Mouse (Mus musculus): ENCODE results near the gene Tspan10. TPM values are rescaled to one million over a fixed set of nuclear protein-coding genes. Genes with fewer than 3 reads are reported as not detected.

The Tspan10 gene
- polyA plus RNA-seq, 1 experiment from 2014 or later, result not detected

DNA sequence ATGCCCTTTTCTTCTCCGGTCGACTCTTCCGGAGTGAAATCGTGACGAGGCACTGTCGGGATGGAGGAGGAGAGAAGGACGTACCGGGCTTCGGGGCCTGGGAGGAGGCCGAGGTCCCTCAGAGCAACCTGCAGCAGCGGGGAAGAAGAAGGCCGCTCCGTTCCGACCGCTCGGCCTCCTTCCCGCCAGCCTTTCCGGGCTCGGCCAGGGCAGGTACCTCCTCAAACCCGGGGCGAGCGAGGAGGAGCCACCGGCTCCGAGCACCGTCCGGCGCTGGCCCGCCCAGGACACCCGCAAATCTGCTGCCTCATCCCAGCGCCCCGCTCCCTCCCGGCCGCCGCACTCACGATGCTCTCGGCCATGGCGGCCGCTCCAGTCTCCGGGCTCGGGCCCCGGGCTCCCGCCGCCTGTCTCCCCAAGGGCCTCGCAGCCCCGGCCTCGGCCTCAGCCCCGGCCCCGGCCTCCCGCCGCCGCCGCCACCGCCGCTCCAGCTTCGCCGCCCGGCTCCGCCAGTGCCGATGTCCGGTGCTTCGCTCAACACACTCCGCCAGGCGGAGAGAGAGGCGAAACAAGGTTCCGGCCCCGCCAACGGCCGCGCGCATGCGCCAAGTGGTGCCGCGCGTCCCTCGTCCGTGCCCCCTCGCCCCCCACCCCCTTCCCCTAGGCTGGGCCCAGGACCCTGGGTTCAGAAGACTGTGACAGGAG, 5.1 kb upstream of the Tspan10 start, which contains the start of gene Nploc4:
TSS of gene Nploc4 (minus strand) at position 557 of the 705 bp plus-strand sequence.
- WGBS, result under 1% methylated on average over 70 of the region's 77 CpGs
- Histone ChIP-seq H3K9ac (ENCODE audit: low read depth, low read length) (peak within 1 kb of the TSS; percentile 95), H3K4me2 (ENCODE audit: low read length) (peak within 1 kb of the TSS; percentile 71), H3K27ac (peak within 1 kb of the TSS; percentile 79), H3K27me3 (ENCODE audit: insufficient read depth, low read length) (no peaks in the 10 kb centered on the region), H3K4me3 (replicated peaks; ENCODE audit: low read depth, low read length) (peak within 1 kb of the TSS; percentile 96), H3K4me1 (replicated peaks; ENCODE audit: insufficient read depth, low read length) (peaks cover 6% of the 10 kb centered on the region), H3K9me3 (replicated peaks; ENCODE audit: low read length) (no peaks in the 10 kb centered on the region), H3K36me3 (ENCODE audit: insufficient read depth, low read length) (peaks cover 11% of the 10 kb centered on the region; the same call in 1 of the 2 replicates)
- DNase-seq (ENCODE audit: low spot score) (peak; percentile 88), ATAC-seq (replicated peaks; ENCODE audit: low FRiP score, low read depth) (peak; percentile 90)
- no peak; the same call in 1 of the 2 replicates for TF ChIP-seq CTCF (IDR thresholded peaks at IDR 0.05; ENCODE audit: low read depth)

DNA sequence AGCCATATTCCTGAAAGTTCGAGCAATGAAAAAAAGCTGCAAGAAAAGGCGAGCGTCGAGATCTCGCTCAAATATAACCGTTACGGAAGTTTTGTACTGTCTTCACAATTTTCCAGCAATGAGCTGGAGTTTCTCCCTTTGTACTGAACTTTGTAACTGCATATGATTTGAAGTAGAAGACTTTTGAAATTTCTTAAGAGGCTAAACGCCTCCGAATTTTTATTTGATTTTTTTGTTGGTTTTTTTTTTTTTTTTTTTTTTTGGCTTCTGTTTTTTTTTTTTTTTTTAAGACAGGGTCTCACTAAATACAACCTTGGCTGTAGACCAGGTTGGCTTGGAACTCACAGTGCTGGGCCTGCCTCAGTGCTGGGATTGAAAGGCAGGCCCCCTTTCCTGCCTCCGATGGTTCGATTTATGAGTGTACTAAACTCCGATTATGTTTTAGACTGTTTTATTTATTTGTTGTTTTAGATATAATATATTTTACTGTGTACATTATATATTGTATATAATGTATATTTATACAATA, 4.5 kb upstream of the Tspan10 start:
- Histone ChIP-seq H3K27ac (peak overlapping the region; percentile 79; the same call in 1 of the 2 replicates), H3K9ac (ENCODE audit: low read depth, low read length) (peak overlapping the region; percentile 95), H3K4me2 (ENCODE audit: low read length) (peak overlapping the region; percentile 71), H3K4me3 (replicated peaks; ENCODE audit: low read depth, low read length) (peak overlapping the region; percentile 96), H3K9me3 (replicated peaks; ENCODE audit: low read length) (no peaks in the 10 kb centered on the region), H3K36me3 (ENCODE audit: insufficient read depth, low read length) (peaks cover 6% of the 10 kb centered on the region; the same call in 1 of the 2 replicates), H3K27me3 (ENCODE audit: insufficient read depth, low read length) (no peaks in the 10 kb centered on the region), H3K4me1 (replicated peaks; ENCODE audit: insufficient read depth, low read length) (peaks cover 6% of the 10 kb centered on the region)
- no peak; the same call in 1 of the 2 replicates for TF ChIP-seq CTCF (IDR thresholded peaks at IDR 0.05; ENCODE audit: low read depth)
- ATAC-seq (replicated peaks; ENCODE audit: low FRiP score, low read depth) (no peak), DNase-seq (ENCODE audit: low spot score) (no peak)
- WGBS, result 25% methylated on average over 12 of the region's 12 CpGs

DNA sequence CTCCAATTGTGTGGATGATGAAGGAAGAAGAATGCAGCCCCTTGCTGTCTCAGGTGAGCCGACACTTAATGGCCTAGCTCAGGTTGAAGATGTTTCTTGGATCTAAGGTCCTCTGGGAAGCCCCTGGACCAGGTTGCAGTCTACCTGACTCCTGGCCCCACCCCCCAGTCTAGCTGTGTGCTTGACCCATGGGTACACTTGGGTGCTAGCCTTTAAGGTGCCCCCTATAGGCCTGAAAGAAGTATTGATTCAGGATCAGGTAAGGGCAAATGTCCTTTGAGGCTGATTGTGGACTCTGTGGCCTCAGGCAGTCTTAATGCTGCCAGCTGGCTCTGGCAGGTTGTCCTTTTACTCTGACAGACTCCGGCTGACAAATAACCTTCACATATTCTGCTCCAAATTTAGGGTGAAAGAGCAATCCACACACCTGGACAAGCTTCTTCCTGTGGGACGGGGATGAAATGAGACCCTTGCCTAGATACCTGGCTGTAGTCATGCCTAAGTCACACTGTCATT, 379 bp downstream of the Tspan10 start:
- no peak overlapping the region for H3K4me3 ChIP-seq (replicated peaks; ENCODE audit: low read depth, low read length)
- ATAC-seq (replicated peaks; ENCODE audit: low FRiP score, low read depth) (no peak), DNase-seq (ENCODE audit: low spot score) (no peak)
- H3K9me3 ChIP-seq (replicated peaks; ENCODE audit: low read length), result no peaks in the 10 kb centered on the region
- H3K27me3 ChIP-seq (ENCODE audit: insufficient read depth, low read length), result no peaks in the 10 kb centered on the region
- H3K36me3 ChIP-seq (ENCODE audit: insufficient read depth, low read length), result no peaks in the 10 kb centered on the region
- H3K27ac ChIP-seq, result no peak overlapping the region
- WGBS, result 88% methylated on average over 3 of the region's 3 CpGs
- no peak for TF ChIP-seq CTCF (IDR thresholded peaks at IDR 0.05; ENCODE audit: low read depth)
- H3K9ac ChIP-seq (ENCODE audit: low read depth, low read length), result no peak overlapping the region
- H3K4me1 ChIP-seq (replicated peaks; ENCODE audit: insufficient read depth, low read length), result no peaks in the 10 kb centered on the region
- no peak overlapping the region for H3K4me2 ChIP-seq (ENCODE audit: low read length)

DNA sequence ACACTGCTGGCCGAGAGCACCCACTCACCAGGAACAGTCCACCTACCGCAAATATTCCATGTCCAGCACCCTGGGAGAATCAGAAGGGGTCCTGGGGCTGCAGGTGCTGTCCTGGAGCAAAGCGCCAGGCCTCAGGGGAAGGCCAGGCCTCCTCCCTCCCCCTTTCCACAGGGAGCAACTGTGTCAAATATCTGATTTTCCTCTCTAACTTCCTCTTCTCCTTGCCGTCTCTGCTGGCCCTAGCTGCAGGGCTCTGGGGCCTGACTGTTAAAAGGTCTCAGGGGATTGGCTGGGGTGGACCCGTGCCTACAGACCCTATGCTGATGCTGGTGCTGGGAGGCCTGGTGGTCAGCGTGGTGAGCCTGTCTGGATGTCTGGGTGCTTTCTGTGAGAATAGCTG, 1.7 kb downstream of the Tspan10 start:
- no peaks in the 10 kb centered on the region for H3K36me3 ChIP-seq (ENCODE audit: insufficient read depth, low read length)
- no peak for TF ChIP-seq CTCF (IDR thresholded peaks at IDR 0.05; ENCODE audit: low read depth)
- no peak overlapping the region for H3K9ac ChIP-seq (ENCODE audit: low read depth, low read length)
- H3K4me3 ChIP-seq (replicated peaks; ENCODE audit: low read depth, low read length), result no peak overlapping the region
- DNase-seq (ENCODE audit: low spot score), result no peak
- H3K27ac ChIP-seq, result no peak overlapping the region
- no peaks in the 10 kb centered on the region; the same call in 1 of the 2 replicates for H3K4me1 ChIP-seq (replicated peaks; ENCODE audit: insufficient read depth, low read length)
- H3K27me3 ChIP-seq (ENCODE audit: insufficient read depth, low read length), result no peaks in the 10 kb centered on the region
- H3K9me3 ChIP-seq (replicated peaks; ENCODE audit: low read length), result no peaks in the 10 kb centered on the region
- WGBS, result 68% methylated on average over 6 of the region's 6 CpGs
- no peak overlapping the region for H3K4me2 ChIP-seq (ENCODE audit: low read length)
- ATAC-seq (replicated peaks; ENCODE audit: low FRiP score, low read depth), result no peak

DNA sequence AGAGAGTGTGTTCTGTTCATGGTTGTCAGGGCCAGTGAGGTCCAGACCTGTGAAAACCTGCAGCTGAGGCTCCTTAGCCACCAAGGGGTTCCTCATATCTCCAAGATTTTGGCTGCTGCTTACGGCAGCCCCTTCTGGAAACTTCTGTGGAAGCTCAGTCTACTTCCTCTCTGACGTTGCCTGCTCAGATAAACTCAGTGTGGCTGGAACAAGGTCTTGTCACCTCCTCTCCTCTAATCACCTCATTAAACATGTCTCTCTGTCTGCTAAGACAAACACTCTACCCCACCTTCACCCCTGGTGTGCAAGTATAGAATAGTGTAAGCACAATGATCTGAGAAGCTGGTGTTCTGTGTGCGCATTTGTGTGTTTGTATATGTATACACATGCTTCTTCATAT, 3.0 kb downstream of the Tspan10 start:
- Histone ChIP-seq H3K9ac (ENCODE audit: low read depth, low read length) (no peak overlapping the region), H3K4me1 (replicated peaks; ENCODE audit: insufficient read depth, low read length) (no peaks in the 10 kb centered on the region; the same call in 1 of the 2 replicates), H3K4me2 (ENCODE audit: low read length) (no peak overlapping the region), H3K9me3 (replicated peaks; ENCODE audit: low read length) (no peaks in the 10 kb centered on the region), H3K27me3 (ENCODE audit: insufficient read depth, low read length) (no peaks in the 10 kb centered on the region), H3K36me3 (ENCODE audit: insufficient read depth, low read length) (no peaks in the 10 kb centered on the region), H3K4me3 (replicated peaks; ENCODE audit: low read depth, low read length) (no peak overlapping the region), H3K27ac (no peak overlapping the region)
- WGBS, result 56% methylated on average over 3 of the region's 3 CpGs
- ATAC-seq (replicated peaks; ENCODE audit: low FRiP score, low read depth), result no peak
- DNase-seq (ENCODE audit: low spot score), result no peak
- TF ChIP-seq CTCF (IDR thresholded peaks at IDR 0.05; ENCODE audit: low read depth), result no peak

DNA sequence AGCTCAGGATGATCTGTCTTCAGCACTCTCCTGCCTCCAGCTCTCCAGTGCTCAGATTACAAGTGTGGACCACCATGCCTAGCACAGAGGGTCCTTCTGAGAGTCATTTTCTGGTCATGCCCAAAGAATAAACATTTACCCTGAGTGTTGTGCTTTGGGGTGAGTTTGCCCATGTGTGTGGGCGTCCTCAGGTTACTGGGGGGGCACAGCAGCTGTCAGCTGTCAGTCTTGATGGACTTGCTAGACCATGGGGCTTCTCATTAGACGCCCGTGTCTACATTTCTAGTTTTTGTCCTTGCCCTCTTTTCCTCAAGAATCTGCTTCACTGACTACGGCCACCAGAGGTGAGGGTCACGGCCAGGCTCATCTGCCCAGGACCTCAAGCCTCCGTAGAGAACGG, 4.7 kb downstream of the Tspan10 start:
- Histone ChIP-seq H3K9ac (ENCODE audit: low read depth, low read length) (no peak overlapping the region), H3K4me2 (ENCODE audit: low read length) (no peak overlapping the region), H3K36me3 (ENCODE audit: insufficient read depth, low read length) (no peaks in the 10 kb centered on the region), H3K9me3 (replicated peaks; ENCODE audit: low read length) (no peaks in the 10 kb centered on the region), H3K4me3 (replicated peaks; ENCODE audit: low read depth, low read length) (no peak overlapping the region), H3K27me3 (ENCODE audit: insufficient read depth, low read length) (no peaks in the 10 kb centered on the region), H3K27ac (no peak overlapping the region), H3K4me1 (replicated peaks; ENCODE audit: insufficient read depth, low read length) (no peaks in the 10 kb centered on the region; the same call in 1 of the 2 replicates)
- 52% methylated on average over 7 of the region's 7 CpGs for WGBS
- no peak for ATAC-seq (replicated peaks; ENCODE audit: low FRiP score, low read depth)
- no peak for DNase-seq (ENCODE audit: low spot score)
- TF ChIP-seq CTCF (IDR thresholded peaks at IDR 0.05; ENCODE audit: low read depth), result no peak

Measured in kidney, postnatal 0 days (tissue).